Comparison of ENCODE assay signal across 8 mouse cellular contexts in the genomic region with DNA sequence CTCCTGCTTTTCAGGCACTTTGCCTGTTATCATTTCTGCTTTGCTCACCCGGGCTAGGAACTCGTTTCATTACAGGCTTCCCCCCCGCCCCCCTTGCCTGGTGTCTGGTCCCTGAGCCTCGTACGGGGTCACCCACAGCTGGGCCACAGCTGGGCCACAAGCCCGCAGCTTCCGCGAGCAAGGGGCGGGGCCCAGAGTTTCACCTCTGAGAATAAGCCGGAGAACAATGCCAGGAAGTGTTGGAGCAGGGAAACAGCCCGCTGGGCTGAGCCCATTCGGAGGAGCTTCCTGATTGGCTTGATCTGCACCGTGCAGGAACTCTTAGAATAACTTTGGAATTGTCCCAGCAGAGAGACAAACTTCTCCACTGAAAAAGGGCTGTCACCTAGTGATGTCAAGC. TPM values are rescaled to one million over a fixed set of nuclear protein-coding genes. Genes with fewer than 3 reads are reported as not detected.
A peak's percentile ranks its signal among the peaks of the same experiment; 100 is the strongest.
DNase-seq lines count a peak whose midpoint lies in the region; ATAC-seq and TF ChIP-seq lines count a peak whose summit lies in the region.

No protein-coding gene starts in this region.

- no peaks in the 10 kb centered on the region for H3K27me3 ChIP-seq in embryonic facial prominence, embryonic 14.5 days (replicated peaks; ENCODE audit: control insufficient read depth, insufficient read depth, low read length)
- no peaks in the 10 kb centered on the region for H3K27me3 ChIP-seq in heart, embryonic 15.5 days
- H3K27me3 ChIP-seq in kidney, postnatal 0 days (ENCODE audit: insufficient read depth, low read length): no peaks in the 10 kb centered on the region

- H3K4me1 ChIP-seq in embryonic facial prominence, embryonic 14.5 days (ENCODE audit: control insufficient read depth, insufficient read depth, low read length): peaks cover 22% of the 10 kb centered on the region
- peaks cover 55% of the 10 kb centered on the region for H3K4me1 ChIP-seq in heart, embryonic 15.5 days (replicated peaks)
- H3K4me1 ChIP-seq in kidney, postnatal 0 days (replicated peaks; ENCODE audit: insufficient read depth, low read length): 0 out of 2 replicates have a peak, but pooled peaks cover 18% of the 10 kb centered on the region

- H3K9ac ChIP-seq in embryonic facial prominence, embryonic 14.5 days (ENCODE audit: low read depth, low read length): peak overlapping the region; percentile 52; the same call in 1 of the 2 replicates
- H3K9ac ChIP-seq in heart, embryonic 15.5 days: no peak overlapping the region
- 0 out of 2 replicates have a peak overlapping the region, but pooled peaks have one; percentile 18 for H3K9ac ChIP-seq in kidney, postnatal 0 days (ENCODE audit: low read depth, low read length)

- H3K36me3 ChIP-seq in embryonic facial prominence, embryonic 14.5 days (ENCODE audit: control insufficient read depth, insufficient read depth, low read length): no peaks in the 10 kb centered on the region
- H3K36me3 ChIP-seq in heart, embryonic 15.5 days: peaks cover 9% of the 10 kb centered on the region; the same call in 1 of the 2 replicates
- no peaks in the 10 kb centered on the region for H3K36me3 ChIP-seq in kidney, postnatal 0 days (ENCODE audit: insufficient read depth, low read length)

- H3K9me3 ChIP-seq in embryonic facial prominence, embryonic 14.5 days (ENCODE audit: control insufficient read depth, low read length): no peaks in the 10 kb centered on the region
- H3K9me3 ChIP-seq in heart, embryonic 15.5 days (replicated peaks): no peaks in the 10 kb centered on the region
- H3K9me3 ChIP-seq in kidney, postnatal 0 days (replicated peaks; ENCODE audit: low read length): no peaks in the 10 kb centered on the region

- H3K4me3 ChIP-seq in embryonic facial prominence, embryonic 14.5 days (ENCODE audit: low read depth, low read length): peak overlapping the region; percentile 17
- peak overlapping the region; percentile 19; the same call in 1 of the 2 replicates for H3K4me3 ChIP-seq in heart, embryonic 15.5 days
- H3K4me3 ChIP-seq in kidney, postnatal 0 days (replicated peaks; ENCODE audit: low read depth, low read length): 0 out of 2 replicates have a peak overlapping the region, but pooled peaks have one; percentile 18

- TF ChIP-seq CTCF in kidney, postnatal 0 days (IDR thresholded peaks at IDR 0.05; ENCODE audit: low read depth): no peak

- WGBS in embryonic facial prominence, embryonic 14.5 days: 5% methylated on average over 13 of the region's 13 CpGs
- WGBS in heart, embryonic 15.5 days: 2% methylated on average over 13 of the region's 13 CpGs
- under 1% methylated on average over 13 of the region's 13 CpGs for WGBS in kidney, postnatal 0 days

- peak; percentile 77 to 84 for DNase-seq in adrenal gland, adult (ENCODE audit: inconsistent age in 2 of 2, low spot score in 1 of 2)
- DNase-seq in embryonic facial prominence, embryonic 14.5 days (ENCODE audit: low spot score): peak; percentile 86
- peak; percentile 86 for DNase-seq in kidney, postnatal 0 days (ENCODE audit: low spot score)
- peak; percentile 91 for DNase-seq in lung, postnatal 25 days (ENCODE audit: low spot score)
- DNase-seq in spleen, postnatal 10 days (ENCODE audit: low spot score in 2 of 2): peak; percentile 11 to 58
- DNase-seq in right cerebral cortex, adult 2 months (ENCODE audit: low spot score in 2 of 2): no peak
- no peak for DNase-seq in layer of hippocampus, postnatal 36 days

- ATAC-seq in embryonic facial prominence, embryonic 14.5 days (ENCODE audit: low read depth): peak; percentile 77
- ATAC-seq in heart, embryonic 15.5 days (replicated peaks; ENCODE audit: insufficient number of reproducible peaks, insufficient read depth, low FRiP score, low read depth): peak; percentile 81
- peak; percentile 71; the same call in 1 of the 2 replicates for ATAC-seq in kidney, postnatal 0 days (replicated peaks; ENCODE audit: low FRiP score, low read depth)

- H3K27ac ChIP-seq in embryonic facial prominence, embryonic 14.5 days (replicated peaks; ENCODE audit: low read depth, low read length): peak overlapping the region; percentile 54
- peak overlapping the region; percentile 79 for H3K27ac ChIP-seq in heart, embryonic 15.5 days
- peak overlapping the region; percentile 71 for H3K27ac ChIP-seq in kidney, postnatal 0 days

- peak overlapping the region; percentile 52 for H3K4me2 ChIP-seq in embryonic facial prominence, embryonic 14.5 days (ENCODE audit: low read depth, low read length)
- H3K4me2 ChIP-seq in heart, embryonic 15.5 days: peak overlapping the region; percentile 53
- peak overlapping the region; percentile 52 for H3K4me2 ChIP-seq in kidney, postnatal 0 days (ENCODE audit: low read length)

RNA-seq across cellular contexts. Expression of a gene that starts 42.1 kb away (rescaled TPM):
- 24.9 and 28.5 TPM in 2 replicates for polyA plus RNA-seq in embryonic facial prominence, embryonic 14.5 days (2014; fragmentation: Nextera tagmentation; extraction: Ambion mirVana)
- 40.0 and 48.5 TPM in 2 replicates for polyA plus RNA-seq in heart, embryonic 15.5 days (2015; fragmentation: Nextera tagmentation; extraction: Ambion mirVana)
- polyA plus RNA-seq in kidney, postnatal 0 days (2015; fragmentation: Nextera tagmentation; extraction: Ambion mirVana): 20.5 and 24.7 TPM in 2 replicates
- 10 to 100 TPM; 45.8 to 52.7 TPM for total RNA-seq in layer of hippocampus, postnatal 36 days (2021)

Comparison
In these comparisons a context has a peak if more than half of its experiments do, and no peak if none do; other contexts are left out.
1. DNase-seq: peak in adrenal gland, adult (2 of 2), embryonic facial prominence, embryonic 14.5 days (single experiment), kidney, postnatal 0 days (single experiment), lung, postnatal 25 days (single experiment) and spleen, postnatal 10 days (2 of 2); none in right cerebral cortex, adult 2 months (0 of 2) and layer of hippocampus, postnatal 36 days (0 of 2).
2. Peak in every context shown above with its lines, with median percentiles within 50 percentile points of each other: ATAC-seq, H3K27ac ChIP-seq, H3K4me2 ChIP-seq and H3K4me3 ChIP-seq.